Mouse (Mus musculus): ENCODE results near the gene Lrba. TPM values are rescaled to one million over a fixed set of nuclear protein-coding genes. Genes with fewer than 3 reads are reported as not detected.

Gene Lrba
- polyA plus RNA-seq, 1 experiment from 2014 or later, result 2.6 TPM

DNA sequence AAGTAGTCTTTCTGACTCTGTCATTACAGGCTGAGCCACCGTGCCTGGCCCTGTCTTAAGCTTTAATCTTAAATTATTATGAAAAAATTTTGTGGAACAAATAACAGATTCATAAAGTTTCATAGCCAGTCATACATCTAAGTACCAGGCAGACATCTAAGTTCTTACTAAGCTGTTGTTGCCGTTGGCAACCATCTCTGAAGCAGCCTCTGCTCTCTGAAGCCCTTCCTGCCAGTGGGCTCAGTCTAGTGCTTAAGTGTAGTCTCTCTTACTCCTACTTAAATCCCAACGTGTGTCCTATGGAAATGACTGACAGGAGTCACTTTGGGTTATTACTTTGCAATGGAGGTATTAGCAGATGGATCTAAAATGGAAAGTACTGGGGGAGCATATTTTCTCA, 426.5 kb downstream of the Lrba start:
- H3K27me3 ChIP-seq (ENCODE audit: control insufficient read depth, insufficient read depth, low read length), result no peaks in the 10 kb centered on the region
- ATAC-seq (ENCODE audit: low FRiP score, low TSS enrichment) (no peak), DNase-seq (ENCODE audit: low spot score) (no peak)
- no peak overlapping the region for H3K4me3 ChIP-seq (ENCODE audit: low read depth, low read length)
- no peak overlapping the region for H3K27ac ChIP-seq (replicated peaks)
- TF ChIP-seq EP300 (optimal IDR thresholded peaks at IDR 0.05), result no peak
- no peak for TF ChIP-seq CTCF (IDR thresholded peaks at IDR 0.05; ENCODE audit: low read depth)
- H3K4me2 ChIP-seq (replicated peaks; ENCODE audit: low read depth), result no peak overlapping the region
- no peak overlapping the region for H3K9ac ChIP-seq (ENCODE audit: low read length)
- H3K36me3 ChIP-seq (ENCODE audit: control insufficient read depth, insufficient read depth, low read length), result no peaks in the 10 kb centered on the region
- H3K4me1 ChIP-seq (replicated peaks; ENCODE audit: control insufficient read depth, insufficient read depth), result no peaks in the 10 kb centered on the region
- 70% methylated on average over 3 of the region's 3 CpGs for WGBS
- H3K9me3 ChIP-seq (ENCODE audit: control insufficient read depth, low read length), result no peaks in the 10 kb centered on the region

DNA sequence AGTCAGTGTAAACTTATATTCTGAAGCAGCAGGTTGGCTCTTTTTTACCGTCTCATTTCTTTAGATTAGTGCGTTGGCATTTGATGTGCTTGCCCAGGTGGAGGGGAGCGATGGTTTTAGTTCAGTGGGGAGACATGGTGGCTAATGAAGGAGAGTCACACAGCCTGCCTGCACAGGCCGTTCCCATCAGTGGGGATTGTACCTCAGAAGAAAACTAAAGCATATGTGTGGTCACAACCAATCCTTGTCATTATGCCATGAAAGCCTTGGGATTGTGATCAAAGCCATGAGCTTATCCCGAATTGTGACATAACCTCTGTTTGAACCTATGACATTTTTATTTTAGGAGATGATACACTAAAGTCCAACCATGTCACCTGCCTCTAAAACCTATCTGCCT, 434.8 kb downstream of the Lrba start:
- Histone ChIP-seq H3K27me3 (ENCODE audit: control insufficient read depth, insufficient read depth, low read length) (no peaks in the 10 kb centered on the region), H3K4me2 (replicated peaks; ENCODE audit: low read depth) (no peak overlapping the region), H3K4me1 (replicated peaks; ENCODE audit: control insufficient read depth, insufficient read depth) (no peaks in the 10 kb centered on the region), H3K9ac (ENCODE audit: low read length) (no peak overlapping the region), H3K27ac (replicated peaks) (no peak overlapping the region), H3K36me3 (ENCODE audit: control insufficient read depth, insufficient read depth, low read length) (no peaks in the 10 kb centered on the region), H3K9me3 (ENCODE audit: control insufficient read depth, low read length) (no peaks in the 10 kb centered on the region), H3K4me3 (ENCODE audit: low read depth, low read length) (no peak overlapping the region)
- no peak for TF ChIP-seq CTCF (IDR thresholded peaks at IDR 0.05; ENCODE audit: low read depth)
- TF ChIP-seq EP300 (optimal IDR thresholded peaks at IDR 0.05), result no peak
- WGBS, result 83% methylated on average over 5 of the region's 5 CpGs
- ATAC-seq (ENCODE audit: low FRiP score, low TSS enrichment) (no peak), DNase-seq (ENCODE audit: low spot score) (no peak)

DNA sequence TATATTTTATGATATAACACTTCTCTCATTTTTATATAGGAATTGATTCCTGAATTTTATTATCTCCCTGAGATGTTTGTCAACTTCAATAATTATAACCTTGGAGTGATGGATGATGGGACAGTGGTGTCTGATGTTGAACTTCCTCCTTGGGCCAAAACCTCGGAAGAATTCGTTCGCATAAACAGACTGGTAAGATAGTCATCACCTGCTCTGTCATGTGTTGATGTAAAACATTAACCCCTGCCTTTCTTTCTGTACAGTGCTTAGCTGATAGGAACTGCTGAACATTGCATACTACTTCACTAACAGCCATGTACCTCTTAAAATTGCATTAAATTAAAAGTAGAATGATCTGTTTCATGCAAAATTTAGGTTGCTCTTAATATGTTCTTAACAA, 439.9 kb downstream of the Lrba start:
- no peak for ATAC-seq (ENCODE audit: low FRiP score, low TSS enrichment)
- 24% methylated on average over 3 of the region's 3 CpGs for WGBS

GRCm38 (mm10) chr3:86668146-86668545, 443.7 kb downstream of the Lrba start:
- Histone ChIP-seq H3K9me3 (ENCODE audit: control insufficient read depth, low read length) (no peaks in the 10 kb centered on the region), H3K4me1 (replicated peaks; ENCODE audit: control insufficient read depth, insufficient read depth) (no peaks in the 10 kb centered on the region), H3K9ac (ENCODE audit: low read length) (no peak overlapping the region), H3K27ac (replicated peaks) (no peak overlapping the region), H3K4me3 (ENCODE audit: low read depth, low read length) (no peak overlapping the region), H3K4me2 (replicated peaks; ENCODE audit: low read depth) (no peak overlapping the region), H3K36me3 (ENCODE audit: control insufficient read depth, insufficient read depth, low read length) (no peaks in the 10 kb centered on the region), H3K27me3 (ENCODE audit: control insufficient read depth, insufficient read depth, low read length) (no peaks in the 10 kb centered on the region)
- ATAC-seq (ENCODE audit: low FRiP score, low TSS enrichment) (no peak), DNase-seq (ENCODE audit: low spot score) (no peak)
- no peak for TF ChIP-seq CTCF (IDR thresholded peaks at IDR 0.05; ENCODE audit: low read depth)
- no peak for TF ChIP-seq EP300 (optimal IDR thresholded peaks at IDR 0.05)
- WGBS, result 59% methylated on average over 8 of the region's 8 CpGs

More for the DNA sequence above, 439.9 kb downstream of the Lrba start:
- no peaks in the 10 kb centered on the region for H3K36me3 ChIP-seq (ENCODE audit: control insufficient read depth, insufficient read depth, low read length)
- no peak for DNase-seq (ENCODE audit: low spot score)
- no peaks in the 10 kb centered on the region for H3K9me3 ChIP-seq (ENCODE audit: control insufficient read depth, low read length)
- no peak for TF ChIP-seq CTCF (IDR thresholded peaks at IDR 0.05; ENCODE audit: low read depth)
- no peak for TF ChIP-seq EP300 (optimal IDR thresholded peaks at IDR 0.05)
- no peak overlapping the region for H3K4me2 ChIP-seq (replicated peaks; ENCODE audit: low read depth)
- no peaks in the 10 kb centered on the region for H3K4me1 ChIP-seq (replicated peaks; ENCODE audit: control insufficient read depth, insufficient read depth)
- no peak overlapping the region for H3K4me3 ChIP-seq (ENCODE audit: low read depth, low read length)
- no peaks in the 10 kb centered on the region for H3K27me3 ChIP-seq (ENCODE audit: control insufficient read depth, insufficient read depth, low read length)
- H3K27ac ChIP-seq (replicated peaks), result no peak overlapping the region
- H3K9ac ChIP-seq (ENCODE audit: low read length), result no peak overlapping the region

- ATAC-seq (ENCODE audit: low FRiP score, low TSS enrichment), result no peak
- H3K4me1 ChIP-seq (replicated peaks; ENCODE audit: control insufficient read depth, insufficient read depth), result no peaks in the 10 kb centered on the region
- no peak overlapping the region for H3K27ac ChIP-seq (replicated peaks)
- H3K4me2 ChIP-seq (replicated peaks; ENCODE audit: low read depth), result no peak overlapping the region
- H3K9ac ChIP-seq (ENCODE audit: low read length), result no peak overlapping the region
- no peaks in the 10 kb centered on the region for H3K27me3 ChIP-seq (ENCODE audit: control insufficient read depth, insufficient read depth, low read length)
- WGBS, result 70% methylated on average over 2 of the region's 2 CpGs
- H3K9me3 ChIP-seq (ENCODE audit: control insufficient read depth, low read length), result no peaks in the 10 kb centered on the region
- H3K36me3 ChIP-seq (ENCODE audit: control insufficient read depth, insufficient read depth, low read length), result no peaks in the 10 kb centered on the region
- H3K4me3 ChIP-seq (ENCODE audit: low read depth, low read length), result no peak overlapping the region
- DNase-seq (ENCODE audit: low spot score), result no peak
- TF ChIP-seq CTCF (IDR thresholded peaks at IDR 0.05; ENCODE audit: low read depth) (no peak), EP300 (optimal IDR thresholded peaks at IDR 0.05) (no peak)
These were observed 453.2 kb downstream of the Lrba start for GRCm38 (mm10) chr3:86677573-86678155.

- H3K36me3 ChIP-seq (ENCODE audit: control insufficient read depth, insufficient read depth, low read length), result no peaks in the 10 kb centered on the region
- H3K4me1 ChIP-seq (replicated peaks; ENCODE audit: control insufficient read depth, insufficient read depth), result no peaks in the 10 kb centered on the region
- no peaks in the 10 kb centered on the region for H3K9me3 ChIP-seq (ENCODE audit: control insufficient read depth, low read length)
- TF ChIP-seq CTCF (IDR thresholded peaks at IDR 0.05; ENCODE audit: low read depth) (no peak), EP300 (optimal IDR thresholded peaks at IDR 0.05) (no peak)
- WGBS, result 44% methylated on average over 7 of the region's 7 CpGs
- no peaks in the 10 kb centered on the region for H3K27me3 ChIP-seq (ENCODE audit: control insufficient read depth, insufficient read depth, low read length)
- no peak for ATAC-seq (ENCODE audit: low FRiP score, low TSS enrichment)
- no peak overlapping the region for H3K4me2 ChIP-seq (replicated peaks; ENCODE audit: low read depth)
- no peak overlapping the region for H3K4me3 ChIP-seq (ENCODE audit: low read depth, low read length)
- no peak for DNase-seq (ENCODE audit: low spot score)
- H3K9ac ChIP-seq (ENCODE audit: low read length), result no peak overlapping the region
- no peak overlapping the region for H3K27ac ChIP-seq (replicated peaks)
These were observed 463.2 kb downstream of the Lrba start for GRCm38 (mm10) chr3:86687571-86688209.
